Mouse (Mus musculus) intestine, embryonic 14.5 days (tissue): Measurements from ENCODE around the gene Chek2. TPM values are rescaled to one million over a fixed set of nuclear protein-coding genes. Genes with fewer than 3 reads are reported as not detected.

Source experiments
- polyA plus RNA-seq: library from polyadenylated mRNA; unstranded; fragments of >200 nt; fragmentation: Nextera tagmentation; extraction: Ambion mirVana; gene quantifications from 2 replicates; pipeline ENCODE4 v1.2.1, GENCODE M21; 2014

The Chek2 gene
- polyA plus RNA-seq, 1 experiment from 2014 or later: 37.8 TPM

Other genes with a start within 250 kb of the Chek2 start
- 60.7 and 69.1 TPM in 2 replicates for gene Noc4l, start 186.6 kb upstream of the Chek2 start, polyA plus RNA-seq
- gene Ddx51, start 186.5 kb upstream of the Chek2 start, polyA plus RNA-seq: 27.0 and 27.8 TPM in 2 replicates
- 39.5 and 41.8 TPM in 2 replicates for gene Ep400, start 69.3 kb upstream of the Chek2 start, polyA plus RNA-seq
- gene Pus1, start 59.3 kb upstream of the Chek2 start, polyA plus RNA-seq: 36.4 and 40.4 TPM in 2 replicates
- gene Ulk1, start 29.9 kb upstream of the Chek2 start, polyA plus RNA-seq: 24.8 and 29.2 TPM in 2 replicates
- 28.7 and 29.3 TPM in 2 replicates for gene Hscb, start 202 bp upstream of the Chek2 start, polyA plus RNA-seq
- gene Ttc28, start 39.8 kb downstream of the Chek2 start, polyA plus RNA-seq: 13.0 and 14.0 TPM in 2 replicates